Mouse (Mus musculus) neural tube, embryonic 14.5 days (tissue): ENCODE measurements around the gene Mgll. TPM values are rescaled to one million over a fixed set of nuclear protein-coding genes. Genes with fewer than 3 reads are reported as not detected.
A peak's percentile ranks its signal among the peaks of the same experiment; 100 is the strongest.

ENCODE experiments used
- ATAC-seq: fragments of 200-750 bp; cut with Nextera tagmentation; 2 replicates; pipeline ENCODE4 v1.8.0; 2017; ENCODE audit warnings: low read depth, mild to moderate bottlenecking, moderate TSS enrichment, moderate library complexity
- H3K27ac ChIP-seq: fragments of 300-500 bp; sonication (generic); 2 replicates; pipeline ENCODE4 v1.5.1; 2014; ENCODE audit warnings: low read depth, mild to moderate bottlenecking, control low read depth, low read length, moderate library complexity, mixed read lengths
- H3K27me3 ChIP-seq: fragments of 300-500 bp; sonication (generic); 2 replicates; pipeline ENCODE4 v1.6.1; 2014; ENCODE audit warnings: low read length; ENCODE audit not compliant: control insufficient read depth, insufficient read depth
- H3K36me3 ChIP-seq: fragments of 300-500 bp; sonication (generic); 2 replicates; pipeline ENCODE4 v1.6.1; 2014; ENCODE audit warnings: low read length, mixed read lengths; ENCODE audit not compliant: control insufficient read depth, insufficient read depth
- H3K4me1 ChIP-seq: fragments of 300-500 bp; sonication (generic); 2 replicates; pipeline ENCODE4 v1.6.1; 2014; ENCODE audit warnings: low read length; ENCODE audit not compliant: control insufficient read depth, insufficient read depth
- H3K4me2 ChIP-seq: fragments of 300-500 bp; sonication (generic); 2 replicates; pipeline ENCODE4 v1.6.1; 2014; ENCODE audit warnings: mild to moderate bottlenecking, low read depth, low read length, control low read depth
- H3K4me3 ChIP-seq: fragments of 300-500 bp; sonication (generic); 2 replicates; pipeline ENCODE4 v1.5.1; 2014; ENCODE audit warnings: low read depth, low read length, control low read depth, mixed read lengths
- H3K9ac ChIP-seq: fragments of 300-500 bp; sonication (generic); replicated peaks from 2 replicates; pipeline ENCODE4 v1.6.1; 2014; ENCODE audit warnings: low read depth, mild to moderate bottlenecking, control low read depth, low read length, mixed read lengths
- H3K9me3 ChIP-seq: fragments of 300-500 bp; sonication (generic); 2 replicates; pipeline ENCODE4 v1.6.1; 2016; ENCODE audit warnings: low read length; ENCODE audit not compliant: control insufficient read depth
- WGBS: fragments of 180-500 bp; shearing (Covaris S2); extraction: QIAGEN DNeasy Blood & Tissue Kit; methylation state at CpG from one replicate; pipeline ENCODE4 v1.1.7; 2014; 5-methylcytosine and 5-hydroxymethylcytosine counted together
- polyA plus RNA-seq: library from polyadenylated mRNA; unstranded; fragments of >200 nt; fragmentation: Nextera tagmentation; extraction: Ambion mirVana; gene quantifications from 2 replicates; pipeline ENCODE4 v1.2.1, GENCODE M21; 2014

Mgll gene
- 56.7 and 73.4 TPM in 2 replicates for polyA plus RNA-seq

DNA sequence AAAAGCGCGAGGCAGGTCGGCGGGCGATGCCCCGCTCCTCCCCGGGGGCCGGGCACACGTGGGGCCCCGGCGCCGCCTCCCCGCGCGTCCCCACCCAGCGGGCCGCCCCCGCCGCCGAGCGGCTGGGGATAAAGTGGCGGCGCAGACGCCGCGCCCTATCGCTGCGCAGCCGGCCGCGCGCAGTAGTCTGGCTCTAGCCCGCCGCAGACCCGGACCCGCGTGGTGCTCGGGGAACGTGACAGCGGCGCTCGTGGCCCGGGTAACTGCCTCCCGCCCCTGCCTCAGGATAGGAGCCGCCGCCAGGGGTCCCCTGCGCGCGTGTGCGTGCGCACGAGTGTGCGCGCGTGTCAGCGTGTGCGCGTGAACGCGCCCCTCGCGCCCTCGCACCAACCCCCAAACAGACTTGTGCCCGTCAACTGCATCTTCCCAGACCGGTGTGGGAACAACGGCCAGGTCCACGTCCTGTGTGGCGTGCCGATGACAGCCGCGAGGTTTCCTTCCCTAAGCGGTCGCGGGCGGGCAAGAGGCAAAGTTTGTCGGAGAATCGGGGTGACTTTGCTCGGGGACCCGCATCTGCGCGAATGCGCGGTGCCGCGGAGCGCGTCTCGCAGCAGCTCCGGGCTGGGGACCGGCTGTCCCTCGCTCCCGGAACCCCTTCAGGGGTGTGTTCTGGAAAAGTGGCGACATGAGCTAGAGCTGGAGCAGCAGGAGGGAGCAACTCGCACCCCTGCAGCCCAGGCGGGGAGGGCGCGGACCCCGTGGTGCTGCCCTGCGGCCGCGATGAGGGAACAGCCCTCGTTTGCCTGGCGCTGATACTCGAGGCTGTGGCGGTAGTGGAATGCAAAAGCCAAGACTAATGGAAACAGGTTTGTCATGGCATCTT is at the start of gene Mgll:
TSS of gene Mgll (plus strand) at position 100 of the 883 bp plus-strand sequence.
- peak; percentile 93 for ATAC-seq

DNA sequence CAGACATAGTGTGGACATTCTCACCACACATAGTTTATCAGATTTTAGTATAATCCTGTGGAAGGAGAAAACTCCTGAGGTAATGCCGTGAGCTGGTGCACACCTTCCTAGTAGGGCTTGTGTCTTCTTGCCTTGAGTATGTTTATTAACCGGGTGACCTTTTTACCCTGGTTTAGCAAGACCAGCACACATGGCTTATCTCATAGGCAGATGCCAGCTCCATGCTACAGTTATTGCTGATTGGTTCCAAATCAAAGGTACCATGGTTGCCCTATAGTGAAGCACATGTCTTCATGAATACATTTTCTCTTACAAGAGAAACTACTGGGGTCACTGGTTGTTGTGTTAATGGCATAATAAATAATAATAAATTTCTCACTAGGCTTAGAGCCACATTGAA is 48.4 kb upstream of the Mgll start:
- H3K36me3 ChIP-seq, result no peaks in the 10 kb centered on the region
- 93% methylated on average over 2 of the region's 2 CpGs for WGBS
- no peak overlapping the region for H3K27ac ChIP-seq
- H3K9me3 ChIP-seq, result no peaks in the 10 kb centered on the region
- no peak overlapping the region for H3K4me2 ChIP-seq
- no peaks in the 10 kb centered on the region for H3K4me1 ChIP-seq
- ATAC-seq, result no peak
- H3K9ac ChIP-seq, result no peak overlapping the region
- no peak overlapping the region for H3K4me3 ChIP-seq
- H3K27me3 ChIP-seq, result no peaks in the 10 kb centered on the region

More for the DNA sequence above, at the start of gene Mgll:
- Histone ChIP-seq H3K4me1 (no peaks in the 10 kb centered on the region), H3K27ac (peak within 1 kb of the TSS; percentile 73), H3K4me3 (peak within 1 kb of the TSS; percentile 68), H3K36me3 (no peaks in the 10 kb centered on the region), H3K27me3 (0 out of 2 replicates have a peak, but pooled peaks cover 3% of the 10 kb centered on the region), H3K4me2 (peak within 1 kb of the TSS; percentile 89), H3K9ac (peak within 1 kb of the TSS; percentile 74), H3K9me3 (no peaks in the 10 kb centered on the region)
- under 1% methylated on average over 84 of the region's 105 CpGs for WGBS

DNA sequence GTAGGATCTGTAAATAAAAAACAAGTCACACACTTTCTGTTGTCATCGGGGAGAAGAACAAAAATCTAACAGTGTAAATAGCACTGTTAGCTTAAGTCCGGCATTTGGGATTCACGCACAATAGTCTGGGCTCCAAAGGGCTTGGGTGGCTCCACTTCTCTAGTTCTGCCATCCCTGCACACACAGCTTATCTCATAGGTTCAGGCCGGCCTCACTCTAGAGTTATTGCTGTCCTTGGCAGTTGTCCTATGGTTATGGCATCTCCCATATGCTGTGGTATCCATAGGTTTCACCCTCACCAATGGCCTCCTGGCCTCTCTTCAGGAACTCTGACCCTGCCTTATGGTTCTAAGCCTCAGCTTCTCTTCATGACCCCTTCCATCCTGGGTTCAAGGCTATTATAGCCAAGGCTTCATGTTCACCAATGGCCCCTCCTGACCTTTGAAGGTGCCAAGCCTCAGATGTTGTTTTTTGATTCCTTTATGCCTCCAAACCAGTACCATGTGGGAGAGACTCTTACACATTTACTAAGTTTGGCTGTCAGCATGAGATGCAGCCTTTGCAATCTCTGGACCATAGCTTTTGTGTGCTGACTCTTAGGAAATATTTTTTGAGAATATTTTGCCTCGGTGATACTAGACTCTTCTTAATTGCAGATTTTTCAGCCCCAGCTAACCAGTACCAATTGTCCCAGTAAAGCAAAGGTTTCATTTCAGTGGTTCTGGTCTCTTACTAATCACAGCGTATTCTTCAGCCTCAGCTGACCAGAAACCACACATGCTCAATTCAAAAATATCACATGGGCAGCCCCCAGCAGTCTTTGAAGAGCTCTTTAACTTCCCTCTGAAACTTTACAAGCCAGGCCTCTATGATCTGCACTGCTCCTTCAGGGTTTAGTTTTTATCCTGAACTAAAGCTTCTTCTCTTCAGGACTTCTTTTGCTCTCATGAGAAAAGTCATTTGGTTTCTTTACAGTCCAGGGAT is 47.2 kb upstream of the Mgll start:
- no peak overlapping the region for H3K4me2 ChIP-seq
- H3K4me3 ChIP-seq, result no peak overlapping the region
- H3K36me3 ChIP-seq, result no peaks in the 10 kb centered on the region
- no peaks in the 10 kb centered on the region for H3K9me3 ChIP-seq
- H3K4me1 ChIP-seq, result no peaks in the 10 kb centered on the region
- no peak overlapping the region for H3K9ac ChIP-seq
- WGBS, result 93% methylated on average over 6 of the region's 6 CpGs
- no peak overlapping the region for H3K27ac ChIP-seq
- ATAC-seq, result no peak
- no peaks in the 10 kb centered on the region for H3K27me3 ChIP-seq

DNA sequence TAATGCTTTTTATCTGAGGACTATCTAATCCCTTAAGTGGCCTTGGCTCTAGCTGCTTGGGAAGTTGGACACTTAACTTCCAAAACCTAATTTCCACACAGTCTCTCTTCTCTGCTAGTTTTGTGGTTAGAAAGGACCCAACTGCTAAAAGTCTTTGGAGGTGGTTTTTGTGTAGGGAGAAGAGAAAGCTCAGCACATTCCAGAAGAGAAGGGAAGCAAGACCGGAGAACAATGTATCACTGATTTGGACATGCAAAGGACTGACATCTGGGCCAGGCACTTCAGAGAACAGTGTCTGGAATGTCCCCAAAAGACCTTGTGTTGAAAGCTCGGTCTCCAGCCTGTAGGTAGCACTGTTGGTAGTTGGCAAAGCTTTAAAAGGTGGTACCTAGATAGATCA is 46.5 kb upstream of the Mgll start:
- no peak for ATAC-seq
- 65% methylated on average over 2 of the region's 2 CpGs for WGBS
- H3K27me3 ChIP-seq, result no peaks in the 10 kb centered on the region
- no peaks in the 10 kb centered on the region for H3K9me3 ChIP-seq
- H3K4me2 ChIP-seq, result no peak overlapping the region
- H3K4me3 ChIP-seq, result no peak overlapping the region
- H3K9ac ChIP-seq, result no peak overlapping the region
- H3K36me3 ChIP-seq, result no peaks in the 10 kb centered on the region
- no peaks in the 10 kb centered on the region for H3K4me1 ChIP-seq
- no peak overlapping the region for H3K27ac ChIP-seq

DNA sequence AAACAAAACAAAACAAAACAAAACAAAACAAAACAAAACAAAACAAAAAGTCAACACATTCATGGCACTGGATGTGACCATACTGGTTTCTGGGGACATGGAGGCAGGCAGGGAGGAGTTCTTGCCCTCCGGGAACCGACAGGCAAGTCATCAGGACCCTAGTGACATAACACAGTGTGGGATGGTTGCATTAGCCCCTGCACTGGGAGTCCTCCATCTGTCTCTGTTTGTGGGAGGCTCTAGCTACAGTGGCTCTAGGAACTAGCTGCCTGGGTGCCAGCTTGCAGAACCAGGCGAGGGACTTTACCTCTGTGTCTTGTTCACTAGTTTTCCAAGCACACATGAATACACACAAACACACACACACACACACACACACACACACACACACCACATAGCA is 43.2 kb upstream of the Mgll start:
- WGBS, result 89% methylated on average over 3 of the region's 3 CpGs
- H3K27ac ChIP-seq, result no peak overlapping the region
- no peak for ATAC-seq

DNA sequence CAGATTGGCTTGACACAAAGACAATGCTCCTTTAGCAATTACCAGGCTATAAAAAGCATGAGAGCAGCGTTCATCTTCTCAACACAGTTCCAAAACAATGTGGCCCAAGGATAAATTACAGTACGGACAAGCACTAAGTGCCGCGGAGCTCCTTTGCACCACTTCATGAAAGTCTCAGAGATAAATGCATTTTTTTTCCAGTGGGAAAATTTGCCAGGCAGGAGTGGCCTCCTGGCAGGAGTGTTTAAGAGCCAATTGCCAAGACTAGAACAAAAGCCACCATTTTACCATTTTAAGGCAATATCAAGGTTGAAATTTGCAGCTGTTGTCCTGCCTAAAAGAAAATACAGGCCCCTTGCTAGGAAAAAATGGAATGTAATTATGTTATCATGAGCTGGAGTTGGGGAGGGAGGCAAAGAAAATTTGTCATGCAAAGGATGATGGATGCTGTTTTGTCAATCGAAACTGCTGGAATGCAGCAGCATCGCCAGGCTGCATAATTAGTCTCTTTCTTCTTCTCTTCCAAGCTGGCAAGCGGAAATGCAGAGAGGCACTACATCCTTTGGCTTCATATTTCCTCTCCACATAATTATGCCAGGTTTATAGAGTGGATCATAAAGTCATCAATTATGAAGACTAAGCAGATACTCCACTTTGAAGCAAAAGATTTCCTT is 40.7 kb upstream of the Mgll start:
- WGBS, result 29% methylated on average over 7 of the region's 7 CpGs
- Histone ChIP-seq H3K4me2 (no peak overlapping the region), H3K27me3 (no peaks in the 10 kb centered on the region), H3K36me3 (no peaks in the 10 kb centered on the region), H3K9ac (no peak overlapping the region), H3K4me3 (no peak overlapping the region), H3K9me3 (no peaks in the 10 kb centered on the region), H3K27ac (no peak overlapping the region; the same call in 1 of the 2 replicates), H3K4me1 (no peaks in the 10 kb centered on the region)
- no peak for ATAC-seq

More for the DNA sequence above, 43.2 kb upstream of the Mgll start:
- Histone ChIP-seq H3K4me3 (no peak overlapping the region), H3K9me3 (no peaks in the 10 kb centered on the region), H3K4me2 (no peak overlapping the region), H3K36me3 (no peaks in the 10 kb centered on the region), H3K4me1 (no peaks in the 10 kb centered on the region), H3K9ac (no peak overlapping the region), H3K27me3 (no peaks in the 10 kb centered on the region)

DNA sequence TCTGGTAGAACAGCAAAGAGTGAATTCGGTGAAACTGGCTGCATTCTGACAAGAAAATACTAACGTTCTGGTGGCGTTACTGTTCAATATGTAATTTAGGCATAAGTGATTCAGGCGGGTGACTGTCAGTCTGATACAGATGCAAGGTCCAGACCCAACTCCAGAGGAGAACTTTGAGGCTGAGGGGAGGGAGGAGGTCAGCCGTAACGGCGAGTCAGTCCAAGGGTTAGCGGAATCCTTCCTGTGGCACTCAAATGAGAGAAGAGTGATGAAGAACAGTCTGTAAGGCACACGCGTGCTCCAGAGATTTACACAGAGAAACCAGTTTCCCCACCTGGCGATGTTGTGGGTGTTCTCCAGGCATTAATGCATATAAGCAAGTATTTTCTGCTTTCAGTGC is 36.0 kb upstream of the Mgll start:
- H3K9ac ChIP-seq, result no peak overlapping the region
- WGBS, result 93% methylated on average over 11 of the region's 11 CpGs
- no peak overlapping the region for H3K4me3 ChIP-seq
- H3K4me2 ChIP-seq, result no peak overlapping the region
- no peak for ATAC-seq
- H3K27me3 ChIP-seq, result no peaks in the 10 kb centered on the region
- no peaks in the 10 kb centered on the region for H3K36me3 ChIP-seq
- H3K27ac ChIP-seq, result no peak overlapping the region
- no peaks in the 10 kb centered on the region for H3K9me3 ChIP-seq
- no peaks in the 10 kb centered on the region for H3K4me1 ChIP-seq

DNA sequence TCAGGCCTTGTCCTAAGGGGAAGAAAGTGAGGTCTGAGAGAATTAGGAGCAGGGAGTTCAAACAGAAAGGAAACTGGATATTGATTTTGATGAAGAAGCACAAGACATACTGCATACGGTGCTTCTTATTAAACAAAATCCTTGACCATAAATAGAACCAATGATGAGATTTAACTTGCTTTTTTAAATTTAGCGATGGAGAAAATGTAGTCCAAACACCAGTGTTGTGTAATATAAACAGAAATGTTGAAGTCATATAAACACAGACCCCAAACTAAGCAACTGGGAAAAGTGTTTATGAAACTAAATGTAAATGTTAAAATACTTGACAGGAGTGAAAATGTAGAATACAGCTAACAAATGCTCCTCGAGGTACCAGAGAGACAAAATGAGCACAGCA is 35.5 kb upstream of the Mgll start:
- no peak for ATAC-seq
- 77% methylated on average over 3 of the region's 3 CpGs for WGBS

More for the DNA sequence above, 35.5 kb upstream of the Mgll start:
- Histone ChIP-seq H3K4me2 (no peak overlapping the region), H3K9me3 (no peaks in the 10 kb centered on the region), H3K27me3 (no peaks in the 10 kb centered on the region), H3K4me3 (no peak overlapping the region), H3K4me1 (no peaks in the 10 kb centered on the region), H3K9ac (no peak overlapping the region), H3K27ac (no peak overlapping the region), H3K36me3 (no peaks in the 10 kb centered on the region)
